Mouse (Mus musculus) limb, embryonic 12.5 days (tissue): ENCODE results near the gene Rnh1. TPM values are rescaled to one million over a fixed set of nuclear protein-coding genes. Genes with fewer than 3 reads are reported as not detected.
A peak's percentile ranks its signal among the peaks of the same experiment; 100 is the strongest.

Experiments
- ATAC-seq: fragments of 200-750 bp; cut with Nextera tagmentation; 2 replicates; pipeline ENCODE4 v1.8.0; 2017; ENCODE audit warnings: low read depth, moderate TSS enrichment; ENCODE audit not compliant: insufficient number of reproducible peaks, insufficient read depth, low FRiP score, low TSS enrichment
- H3K27ac ChIP-seq: fragments of 300-500 bp; sonication (generic); 2 replicates; pipeline ENCODE4 v1.5.1; 2016; ENCODE audit warnings: mild to moderate bottlenecking, moderate library complexity
- H3K27me3 ChIP-seq: fragments of 300-500 bp; sonication (generic); 2 replicates; pipeline ENCODE4 v1.6.1; 2016; ENCODE audit warnings: mild to moderate bottlenecking, moderate library complexity
- H3K36me3 ChIP-seq: fragments of 300-500 bp; sonication (generic); 2 replicates; pipeline ENCODE4 v1.6.1; 2016; ENCODE audit warnings: mild to moderate bottlenecking, moderate library complexity
- H3K4me1 ChIP-seq: fragments of 300-500 bp; sonication (generic); replicated peaks from 2 replicates; pipeline ENCODE4 v1.6.1; 2016
- H3K4me2 ChIP-seq: fragments of 300-500 bp; sonication (generic); 2 replicates; pipeline ENCODE4 v1.6.1; 2016; ENCODE audit warnings: mild to moderate bottlenecking, moderate library complexity
- H3K4me3 ChIP-seq: fragments of 300-500 bp; sonication (generic); replicated peaks from 2 replicates; pipeline ENCODE4 v1.5.1; 2016; ENCODE audit warnings: mild to moderate bottlenecking
- H3K9ac ChIP-seq: fragments of 300-500 bp; sonication (generic); replicated peaks from 2 replicates; pipeline ENCODE4 v1.6.1; 2016; ENCODE audit warnings: mild to moderate bottlenecking, moderate library complexity
- H3K9me3 ChIP-seq: fragments of 300-500 bp; sonication (generic); 2 replicates; pipeline ENCODE4 v1.6.1; 2016; ENCODE audit warnings: mild to moderate bottlenecking, moderate library complexity
- WGBS: fragments of 180-500 bp; shearing (Covaris S2); methylation state at CpG from one replicate; pipeline ENCODE4 v1.1.7; 2016; 5-methylcytosine and 5-hydroxymethylcytosine counted together
- microRNA counts: library from miRNA; unstranded; fragments of <30 nt; microRNA quantifications from one replicate; lab custom pipeline; 2017
- microRNA-seq: library from miRNA; unstranded; fragments of <30 nt; microRNA quantifications from one replicate; pipeline ENCODE4, GENCODE M21; 2017
- polyA plus RNA-seq: library from polyadenylated mRNA; unstranded; fragments of >200 nt; fragmentation: Nextera tagmentation; extraction: Ambion mirVana; gene quantifications from 2 replicates; pipeline ENCODE4 v1.2.1, GENCODE M21; 2016

The Rnh1 gene
- polyA plus RNA-seq, 1 experiment from 2014 or later, result 91.5 TPM

GRCm38 (mm10) chr7:141123517-141123856, 49.2 kb downstream of the Rnh1 start:
- WGBS, result 3% methylated on average over 15 of the region's 15 CpGs
- ATAC-seq, result no peak; the same call in 1 of the 2 replicates

GRCm38 (mm10) chr7:141122689-141123516, 49.8 kb downstream of the Rnh1 start:
- 1% methylated on average over 29 of the region's 29 CpGs for WGBS
- Histone ChIP-seq H3K9ac (peak overlapping the region; percentile 66), H3K9me3 (no peaks in the 10 kb centered on the region), H3K27ac (peak overlapping the region; percentile 89), H3K4me1 (peaks cover 4% of the 10 kb centered on the region; the same call in 1 of the 2 replicates), H3K4me3 (peak overlapping the region; percentile 56), H3K27me3 (peaks cover 6% of the 10 kb centered on the region; the same call in 1 of the 2 replicates), H3K4me2 (peak overlapping the region; percentile 69), H3K36me3 (no peaks in the 10 kb centered on the region)
- ATAC-seq, result peak; percentile 99

More at GRCm38 (mm10) chr7:141123517-141123856, 49.2 kb downstream of the Rnh1 start:
- Histone ChIP-seq H3K36me3 (no peaks in the 10 kb centered on the region), H3K9me3 (no peaks in the 10 kb centered on the region), H3K27me3 (0 out of 2 replicates have a peak, but pooled peaks cover under 1% of the 10 kb centered on the region), H3K27ac (peak overlapping the region; percentile 89), H3K4me1 (peaks cover 4% of the 10 kb centered on the region; the same call in 1 of the 2 replicates), H3K4me3 (peak overlapping the region; percentile 56), H3K4me2 (peak overlapping the region; percentile 69), H3K9ac (peak overlapping the region; percentile 66)

GRCm38 (mm10) chr7:141122245-141122644, 50.4 kb downstream of the Rnh1 start, which contains the start of gene Ptdss2:
Gene Ptdss2, plus strand, starts transcription at chr7:141122382.
- peaks cover 4% of the 10 kb centered on the region; the same call in 1 of the 2 replicates for H3K4me1 ChIP-seq
- peak within 1 kb of the TSS; percentile 89 for H3K27ac ChIP-seq
- 39% methylated on average over 14 of the region's 14 CpGs for WGBS
- peaks cover 11% of the 10 kb centered on the region; the same call in 1 of the 2 replicates for H3K27me3 ChIP-seq
- H3K4me2 ChIP-seq, result peak within 1 kb of the TSS; percentile 69
- no peak for ATAC-seq
- peak within 1 kb of the TSS; percentile 56 for H3K4me3 ChIP-seq
- no peaks in the 10 kb centered on the region for H3K9me3 ChIP-seq
- no peaks in the 10 kb centered on the region for H3K36me3 ChIP-seq
- H3K9ac ChIP-seq, result peak within 1 kb of the TSS; percentile 66

GRCm38 (mm10) chr7:141121051-141121531, 51.6 kb downstream of the Rnh1 start:
- no peaks in the 10 kb centered on the region for H3K36me3 ChIP-seq
- H3K9ac ChIP-seq, result no peak overlapping the region
- no peaks in the 10 kb centered on the region for H3K9me3 ChIP-seq
- peaks cover 4% of the 10 kb centered on the region; the same call in 1 of the 2 replicates for H3K4me1 ChIP-seq
- no peak overlapping the region for H3K27ac ChIP-seq
- ATAC-seq, result no peak
- no peak overlapping the region for H3K4me3 ChIP-seq
- H3K4me2 ChIP-seq, result no peak overlapping the region
- WGBS, result 76% methylated on average over 5 of the region's 5 CpGs
- peaks cover 19% of the 10 kb centered on the region; the same call in 1 of the 2 replicates for H3K27me3 ChIP-seq

- no peak for ATAC-seq
- no peak overlapping the region for H3K4me2 ChIP-seq
- H3K9ac ChIP-seq, result no peak overlapping the region
- H3K36me3 ChIP-seq, result no peaks in the 10 kb centered on the region
- H3K4me3 ChIP-seq, result no peak overlapping the region
- H3K27ac ChIP-seq, result no peak overlapping the region
- peaks cover 24% of the 10 kb centered on the region; the same call in 1 of the 2 replicates for H3K27me3 ChIP-seq
- H3K9me3 ChIP-seq, result no peaks in the 10 kb centered on the region
- WGBS, result 90% methylated on average over 3 of the region's 3 CpGs
- peaks cover 4% of the 10 kb centered on the region; the same call in 1 of the 2 replicates for H3K4me1 ChIP-seq
Measured at GRCm38 (mm10) chr7:141120605-141121004, 52.1 kb downstream of the Rnh1 start.

GRCm38 (mm10) chr7:141119487-141119886, 53.2 kb downstream of the Rnh1 start:
- H3K4me1 ChIP-seq, result peaks cover 4% of the 10 kb centered on the region; the same call in 1 of the 2 replicates
- H3K4me2 ChIP-seq, result no peak overlapping the region
- no peaks in the 10 kb centered on the region for H3K36me3 ChIP-seq
- no peaks in the 10 kb centered on the region for H3K9me3 ChIP-seq
- WGBS, result 70% methylated on average over 3 of the region's 3 CpGs
- no peak overlapping the region for H3K27ac ChIP-seq
- no peak overlapping the region for H3K4me3 ChIP-seq
- no peak overlapping the region for H3K9ac ChIP-seq
- no peak for ATAC-seq
- H3K27me3 ChIP-seq, result peaks cover 26% of the 10 kb centered on the region; the same call in 1 of the 2 replicates

GRCm38 (mm10) chr7:141117636-141118035, 55.0 kb downstream of the Rnh1 start, which contains the start of gene Ano9:
Gene Ano9, minus strand, starts transcription at chr7:141117806.
- Histone ChIP-seq H3K27ac (no peak within 1 kb of the TSS), H3K27me3 (peaks cover 26% of the 10 kb centered on the region), H3K4me2 (peak within 1 kb of the TSS; percentile 41), H3K9me3 (no peaks in the 10 kb centered on the region), H3K9ac (no peak within 1 kb of the TSS), H3K4me3 (peak within 1 kb of the TSS; percentile 22), H3K4me1 (no peaks in the 10 kb centered on the region), H3K36me3 (no peaks in the 10 kb centered on the region)
- ATAC-seq, result no peak
- WGBS, result 7% methylated on average over 8 of the region's 9 CpGs

- no peak for ATAC-seq
- H3K9ac ChIP-seq, result no peak overlapping the region
- H3K4me2 ChIP-seq, result no peak overlapping the region
- no peak overlapping the region for H3K27ac ChIP-seq
- H3K4me1 ChIP-seq, result no peaks in the 10 kb centered on the region
- 88% methylated on average over 9 of the region's 9 CpGs for WGBS
- no peak overlapping the region for H3K4me3 ChIP-seq
- H3K9me3 ChIP-seq, result no peaks in the 10 kb centered on the region
- peaks cover 26% of the 10 kb centered on the region for H3K27me3 ChIP-seq
- H3K36me3 ChIP-seq, result no peaks in the 10 kb centered on the region
Measured at GRCm38 (mm10) chr7:141115874-141116273, 56.8 kb downstream of the Rnh1 start.

MicroRNAs within 50 kb of the gene (microRNA counts, 519-probe panel; counts per million panel counts)
- microRNA mmu-miR-210 (lab: Ali Mortazavi, UCI), result 6,001 counts per million, percentile 71 among the panel's probes with 10 or more counts

Small RNA genes lying within 50 kb of the gene (microRNA-seq; reads per million reads assigned to microRNA genes)
- gene Mir210, result 477 reads per million, percentile 69 among the genes with 10 or more reads in this experiment

Other genes starting within 250 kb of the Rnh1 start
- gene Pgghg, start 231.5 kb downstream of the Rnh1 start, polyA plus RNA-seq, result 18.9 and 21.5 TPM in 2 replicates
- 5.6 and 6.1 TPM in 2 replicates for gene Ifitm5, start 222.6 kb downstream of the Rnh1 start, polyA plus RNA-seq
- not detected in 2 replicates for gene Gm45717, start 216.9 kb downstream of the Rnh1 start, polyA plus RNA-seq
- gene Ifitm2, start 216.9 kb downstream of the Rnh1 start, polyA plus RNA-seq, result 941 and 1,046 TPM in 2 replicates
- 77.8 and 78.8 TPM in 2 replicates for gene Ifitm1, start 205.6 kb downstream of the Rnh1 start, polyA plus RNA-seq
- gene Ifitm3, start 162.1 kb downstream of the Rnh1 start, polyA plus RNA-seq, result 56.5 and 68.6 TPM in 2 replicates
- not detected in 2 replicates for gene Ifitm6, start 154.9 kb downstream of the Rnh1 start, polyA plus RNA-seq
- not detected in 2 replicates for gene Gm17387, start 143.7 kb downstream of the Rnh1 start, polyA plus RNA-seq
- 37.3 and 40.1 TPM in 2 replicates for gene B4galnt4, start 111.8 kb downstream of the Rnh1 start, polyA plus RNA-seq
- gene Pkp3, start 94.6 kb downstream of the Rnh1 start, polyA plus RNA-seq, result 14.6 and 14.9 TPM in 2 replicates
- gene Sigirr, start 72.3 kb downstream of the Rnh1 start, polyA plus RNA-seq, result 2.2 and 2.5 TPM in 2 replicates
- 1.6 and 2.0 TPM in 2 replicates for gene Ano9, start 55.1 kb downstream of the Rnh1 start, polyA plus RNA-seq
- 76.0 and 76.7 TPM in 2 replicates for gene Ptdss2, start 50.5 kb downstream of the Rnh1 start, polyA plus RNA-seq
- 95.3 and 98.1 TPM in 2 replicates for gene Hras, start 21.1 kb upstream of the Rnh1 start, polyA plus RNA-seq
- gene Lrrc56, start 21.3 kb upstream of the Rnh1 start, polyA plus RNA-seq, result 17.0 and 19.0 TPM in 2 replicates
- gene Lmntd2, start 41.2 kb upstream of the Rnh1 start, polyA plus RNA-seq, result 4.2 and 5.2 TPM in 2 replicates
- 39.1 and 43.7 TPM in 2 replicates for gene Rassf7, start 43.0 kb upstream of the Rnh1 start, polyA plus RNA-seq
- 95.8 and 102 TPM in 2 replicates for gene Phrf1, start 55.9 kb upstream of the Rnh1 start, polyA plus RNA-seq
- gene Irf7, start 93.6 kb upstream of the Rnh1 start, polyA plus RNA-seq, result 0.51 and 1.0 TPM in 2 replicates
- not detected in 2 replicates for gene Cdhr5, start 103.9 kb upstream of the Rnh1 start, polyA plus RNA-seq
- 10.5 and 11.4 TPM in 2 replicates for gene Sct, start 106.3 kb upstream of the Rnh1 start, polyA plus RNA-seq
- gene Drd4, start 119.1 kb upstream of the Rnh1 start, polyA plus RNA-seq, result 1.6 TPM in 2 replicates
- 61.8 and 66.5 TPM in 2 replicates for gene Deaf1, start 154.8 kb upstream of the Rnh1 start, polyA plus RNA-seq
- 50.7 and 52.0 TPM in 2 replicates for gene Tmem80, start 154.9 kb upstream of the Rnh1 start, polyA plus RNA-seq
- gene Eps8l2, start 166.0 kb upstream of the Rnh1 start, polyA plus RNA-seq, result 5.1 and 6.3 TPM in 2 replicates
- gene Taldo1, start 219.3 kb upstream of the Rnh1 start, polyA plus RNA-seq, result 299 and 318 TPM in 2 replicates
- 60.6 and 63.8 TPM in 2 replicates for gene Gatd1, start 241.3 kb upstream of the Rnh1 start, polyA plus RNA-seq